Mouse (Mus musculus) megakaryocyte, embryonic 14.5 days (primary cell): Measurements from ENCODE around the gene Tnni3. TPM values are rescaled to one million over a fixed set of nuclear protein-coding genes. Genes with fewer than 3 reads are reported as not detected.
A peak's percentile ranks its signal among the peaks of the same experiment; 100 is the strongest.

Experiments used
- H3K27me3 ChIP-seq: replicated peaks from 2 replicates; pipeline ENCODE3; 2012; ENCODE audit warnings: inconsistent platforms
- H3K36me3 ChIP-seq: replicated peaks from 2 replicates; pipeline ENCODE3; 2012; ENCODE audit warnings: low read length, inconsistent platforms, mixed read lengths
- H3K4me1 ChIP-seq: 2 replicates; pipeline ENCODE4 v1.6.1; 2012; ENCODE audit warnings: inconsistent platforms
- H3K4me3 ChIP-seq: replicated peaks from 2 replicates; pipeline ENCODE3; 2012; ENCODE audit warnings: moderate library complexity, mild to moderate bottlenecking, inconsistent platforms
- H3K9me3 ChIP-seq: 2 replicates; pipeline ENCODE4 v1.6.1; 2012; ENCODE audit warnings: inconsistent platforms
- FLI1 ChIP-seq: IDR thresholded peaks from 2 replicates; pipeline ENCODE4 v1.6.1; 2012; ENCODE audit warnings: low read length, inconsistent platforms, mixed read lengths
- GATA1 ChIP-seq: IDR thresholded peaks from 3 replicates; pipeline ENCODE4 v1.6.1; 2012; ENCODE audit warnings: mixed read lengths, low read length, inconsistent platforms, borderline replicate concordance
- polyA plus RNA-seq: library from polyadenylated mRNA; stranded (reverse); fragments of >175 nt; gene quantifications from 2 replicates; pipeline ENCODE4 v1.2.3, GENCODE M21; 2012; ENCODE audit warnings: low replicate concordance; ENCODE audit not compliant: insufficient read depth

Gene Tnni3
- polyA plus RNA-seq, 1 experiment, result 3.9 TPM

DNA sequence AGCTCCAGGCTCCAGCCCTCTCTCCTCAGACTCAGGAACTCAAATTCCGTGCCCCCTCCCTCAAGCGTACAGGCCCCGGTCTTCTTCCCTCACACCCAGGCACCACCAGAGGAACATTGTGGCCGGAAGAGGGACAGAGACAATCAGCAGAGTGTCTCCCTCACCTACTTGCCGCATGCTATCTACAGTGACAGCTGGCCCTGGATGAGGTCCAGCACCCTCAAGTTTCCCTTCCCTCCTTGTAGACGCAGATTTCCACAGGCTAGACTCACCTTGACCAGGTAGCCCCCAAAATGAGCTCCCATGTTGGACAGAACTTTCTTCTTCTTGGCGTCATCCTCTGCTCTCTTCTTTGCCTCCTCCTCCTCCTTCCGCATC lies 15.3 kb downstream of the Tnni3 start:
- no peaks in the 10 kb centered on the region for H3K9me3 ChIP-seq
- peak overlapping the region; percentile 73 for H3K4me3 ChIP-seq
- peaks cover 80% of the 10 kb centered on the region for H3K4me1 ChIP-seq
- H3K27me3 ChIP-seq, result no peaks in the 10 kb centered on the region
- peaks cover 2% of the 10 kb centered on the region for H3K36me3 ChIP-seq
- TF ChIP-seq GATA1 (no peak), FLI1 (no peak)

DNA sequence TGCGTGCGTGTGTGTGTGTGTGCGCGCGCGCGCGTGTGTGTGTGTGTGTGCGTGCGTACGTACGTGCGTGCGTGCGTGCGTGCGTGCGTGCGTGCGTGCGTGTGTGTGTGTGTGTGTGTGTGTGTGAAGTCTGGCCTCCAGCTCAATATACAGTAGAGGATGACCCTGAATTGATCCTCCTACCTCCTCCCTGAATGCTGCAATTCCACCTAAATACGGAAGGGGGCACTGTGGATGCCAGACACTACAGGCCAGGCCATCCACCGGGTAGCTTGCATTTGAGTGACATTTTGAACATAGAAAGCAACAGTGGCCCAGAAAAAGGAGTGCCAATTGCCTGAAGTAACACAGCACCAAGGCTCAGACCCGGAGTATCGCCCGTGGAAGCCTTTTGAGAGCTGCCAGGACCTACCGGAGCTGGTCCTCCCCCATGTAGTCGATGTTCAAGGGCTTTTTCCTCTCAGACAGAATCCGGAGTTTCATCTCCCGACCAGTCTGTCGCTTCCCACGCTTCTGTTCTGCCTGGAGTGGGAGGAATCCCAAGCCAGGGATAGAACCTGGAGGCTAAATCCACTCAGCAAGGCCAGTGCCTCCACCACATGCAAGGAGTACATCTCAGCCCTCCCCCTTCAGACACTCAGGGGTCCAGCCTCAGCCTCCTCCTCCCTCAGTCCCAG lies 15.8 kb downstream of the Tnni3 start:
- no peak for TF ChIP-seq GATA1
- TF ChIP-seq FLI1, result no peak
- Histone ChIP-seq H3K36me3 (peaks cover 2% of the 10 kb centered on the region), H3K27me3 (no peaks in the 10 kb centered on the region), H3K4me1 (peaks cover 80% of the 10 kb centered on the region), H3K9me3 (no peaks in the 10 kb centered on the region), H3K4me3 (peak overlapping the region; percentile 73)

DNA sequence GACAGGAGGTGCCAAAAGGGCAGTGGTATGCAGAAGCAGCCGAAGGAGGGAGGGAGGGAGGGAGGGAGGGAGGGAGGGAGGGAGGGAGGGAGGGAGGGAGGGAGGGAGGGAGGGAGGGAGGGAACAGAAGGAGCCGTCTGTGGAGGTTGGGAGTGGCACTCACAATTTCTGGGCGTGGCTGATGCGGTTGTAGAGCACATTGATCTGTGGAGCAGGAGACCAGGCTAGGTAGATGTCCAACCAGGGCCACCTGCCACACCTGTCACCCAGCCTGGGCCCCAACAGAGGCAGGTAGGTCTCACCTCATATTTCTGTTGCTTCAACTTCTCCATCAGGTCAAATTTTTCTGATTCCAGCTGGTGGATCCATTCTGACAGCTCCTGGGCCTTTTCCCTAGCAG lies 16.8 kb downstream of the Tnni3 start:
- H3K4me3 ChIP-seq, result peak overlapping the region; percentile 1
- H3K9me3 ChIP-seq, result no peaks in the 10 kb centered on the region
- H3K27me3 ChIP-seq, result no peaks in the 10 kb centered on the region
- peaks cover 83% of the 10 kb centered on the region for H3K4me1 ChIP-seq
- peaks cover 2% of the 10 kb centered on the region for H3K36me3 ChIP-seq
- TF ChIP-seq FLI1, result no peak
- TF ChIP-seq GATA1, result no peak

DNA sequence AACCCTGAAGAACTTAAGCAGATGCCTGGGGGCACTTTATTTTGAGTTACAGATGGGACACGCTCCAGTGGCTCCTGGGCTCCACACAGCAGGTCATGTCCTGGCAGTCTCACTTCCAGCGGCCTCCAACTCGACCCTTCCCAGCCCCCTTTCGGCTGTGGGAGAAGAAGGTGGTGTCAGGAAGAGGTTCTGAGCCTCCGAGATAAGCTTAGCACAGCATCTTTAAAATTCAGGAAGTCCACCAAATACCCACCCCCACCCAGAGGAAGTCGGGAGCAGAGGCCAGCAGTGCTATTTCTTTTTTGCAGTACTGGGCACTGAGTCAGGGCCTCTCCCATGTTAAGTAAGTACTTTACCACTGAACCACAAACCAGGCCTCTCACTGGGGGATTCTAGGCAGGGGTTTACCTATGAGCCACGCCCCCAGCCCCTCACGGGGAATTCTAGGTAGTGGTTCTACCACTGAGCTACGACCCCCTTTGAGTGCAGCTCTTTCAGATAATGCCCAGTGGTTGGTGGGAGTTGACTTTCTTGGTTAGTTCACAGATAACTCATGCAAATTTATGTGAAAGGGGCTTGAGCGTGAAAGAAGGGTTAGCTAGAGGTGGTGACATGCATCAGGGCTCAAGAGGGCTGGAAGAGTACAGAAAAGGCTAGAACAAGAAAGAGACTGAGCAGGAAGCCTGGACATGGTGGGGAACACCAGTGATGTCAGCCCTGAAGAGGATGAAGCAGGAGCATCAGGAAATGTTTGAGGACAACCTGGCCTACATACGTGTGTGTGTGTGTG lies 19.2 kb downstream of the Tnni3 start:
- TF ChIP-seq FLI1 (no peak), GATA1 (no peak)
- Histone ChIP-seq H3K9me3 (no peaks in the 10 kb centered on the region), H3K4me3 (peak overlapping the region; percentile 83), H3K27me3 (no peaks in the 10 kb centered on the region), H3K36me3 (peaks cover 3% of the 10 kb centered on the region), H3K4me1 (peaks cover 79% of the 10 kb centered on the region)

DNA sequence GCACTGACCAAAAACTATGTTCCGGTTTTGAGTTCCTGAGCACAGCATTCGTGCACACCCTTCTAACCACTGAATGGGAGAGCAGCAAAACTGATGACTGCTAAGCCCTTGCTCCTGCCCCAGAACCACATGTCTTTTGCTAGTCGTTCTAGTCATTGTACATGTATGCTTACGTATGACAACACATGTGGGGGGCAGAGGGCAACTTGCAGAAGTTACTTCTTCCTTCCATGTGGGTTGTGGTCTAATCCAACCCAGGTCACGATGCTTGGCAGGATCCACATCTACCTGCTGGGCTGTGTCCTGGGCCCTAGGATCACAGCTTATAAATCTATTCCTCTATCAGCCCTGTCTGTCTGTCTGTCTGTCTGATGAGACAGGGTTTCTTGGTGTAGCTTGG lies 20.2 kb downstream of the Tnni3 start:
- Histone ChIP-seq H3K36me3 (peaks cover 13% of the 10 kb centered on the region), H3K27me3 (no peaks in the 10 kb centered on the region), H3K9me3 (no peaks in the 10 kb centered on the region), H3K4me1 (peaks cover 79% of the 10 kb centered on the region), H3K4me3 (peak overlapping the region; percentile 83)
- no peak for TF ChIP-seq FLI1

DNA sequence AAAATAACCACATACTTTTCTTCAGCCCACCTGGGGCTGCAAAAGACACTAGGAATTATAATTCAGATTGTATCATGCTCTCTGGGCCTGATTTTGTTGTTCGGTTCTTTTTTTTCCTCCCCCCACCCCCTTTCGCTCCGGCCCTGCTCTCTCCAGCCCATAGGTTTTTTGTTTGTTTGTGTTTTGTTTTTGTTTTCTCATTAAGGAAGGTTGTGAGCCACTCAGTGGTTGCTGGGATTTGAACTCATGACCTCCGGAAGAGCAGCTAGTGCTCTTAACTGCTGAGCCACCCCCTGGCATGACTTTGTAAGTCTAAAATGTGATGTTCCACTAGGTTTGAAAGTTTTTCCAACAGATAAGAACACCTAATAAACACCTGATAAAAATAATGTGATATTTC lies 20.9 kb downstream of the Tnni3 start:
- Histone ChIP-seq H3K4me1 (peaks cover 79% of the 10 kb centered on the region), H3K9me3 (no peaks in the 10 kb centered on the region), H3K36me3 (peaks cover 21% of the 10 kb centered on the region), H3K4me3 (no peak overlapping the region), H3K27me3 (no peaks in the 10 kb centered on the region)
- TF ChIP-seq FLI1 (no peak), GATA1 (no peak)

DNA sequence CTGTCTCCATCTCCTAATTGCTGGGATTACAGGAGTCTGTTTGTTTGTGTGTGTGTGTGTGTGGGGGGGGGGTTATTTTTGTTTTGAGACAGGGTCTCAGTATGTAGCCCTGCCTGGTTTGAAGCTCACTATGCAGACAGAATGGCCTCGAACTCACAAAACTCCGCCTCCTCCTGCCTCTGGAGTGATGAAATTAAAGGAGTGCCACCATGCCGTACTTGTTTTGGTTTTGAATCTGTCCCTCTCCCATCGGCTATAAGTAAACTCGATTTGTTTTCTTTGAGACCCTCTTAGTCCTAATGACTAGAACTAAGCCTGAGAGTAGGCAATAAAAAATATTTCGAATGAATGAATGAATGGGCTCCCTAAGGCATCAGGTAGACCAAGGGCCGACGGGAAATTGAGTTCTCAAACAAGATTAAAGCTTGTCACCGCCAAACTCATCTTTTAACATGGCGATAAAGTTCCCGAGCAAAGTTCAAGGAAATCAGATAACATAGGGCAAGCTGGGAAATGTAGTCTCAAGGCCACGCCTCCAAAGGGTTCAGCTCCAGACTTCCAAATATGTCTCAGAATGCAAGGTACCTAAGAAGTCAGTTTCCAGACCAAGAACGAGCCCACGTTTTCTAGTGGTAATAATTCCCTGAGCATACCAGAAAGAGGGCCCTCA lies 21.5 kb downstream of the Tnni3 start:
- peaks cover 82% of the 10 kb centered on the region for H3K4me1 ChIP-seq

DNA sequence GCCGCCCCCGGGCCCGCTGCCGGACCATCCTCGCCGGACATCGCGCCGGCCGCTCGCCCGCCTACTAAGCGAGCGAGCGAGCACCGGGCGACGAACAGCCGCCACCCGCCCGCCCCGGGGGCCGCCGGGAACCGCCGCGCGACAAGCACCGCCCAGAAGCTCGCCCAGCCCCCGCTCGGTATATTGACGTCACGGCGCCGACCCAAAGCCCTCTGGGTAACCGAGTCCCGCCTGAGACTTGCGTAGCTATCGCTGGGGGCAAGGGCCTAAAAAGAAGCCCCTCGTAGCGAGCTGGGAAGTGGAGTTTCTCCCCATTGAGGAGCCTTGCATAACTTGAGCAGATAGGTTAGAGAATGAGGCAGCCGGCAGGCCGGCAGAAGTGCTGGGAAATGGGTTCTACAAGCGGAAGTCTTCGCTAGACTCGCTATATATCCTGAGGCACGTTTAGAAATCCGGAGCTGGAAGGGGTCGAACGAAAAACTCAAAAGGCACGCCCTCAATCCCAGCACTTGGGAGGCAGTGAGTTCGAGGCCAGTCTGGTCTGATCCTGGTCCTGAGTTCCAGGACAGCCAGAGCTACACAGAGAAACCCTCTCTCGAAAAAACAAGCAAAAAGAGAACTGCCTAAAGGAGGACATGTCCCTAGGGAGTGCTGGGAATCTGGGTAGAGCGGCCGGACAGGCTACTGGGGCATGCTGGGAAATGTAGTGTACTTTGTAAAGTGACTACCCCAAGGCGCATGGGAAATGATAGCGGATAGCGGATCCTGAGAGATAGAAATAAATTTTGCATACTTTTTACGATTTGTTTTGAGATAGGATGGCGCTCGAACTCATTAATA lies 22.3 kb downstream of the Tnni3 start, which contains the start of gene Ppp1r12c:
Gene Ppp1r12c (minus strand): TSS at position 123 of the 840 bp plus-strand sequence.
- H3K4me1 ChIP-seq, result peaks cover 83% of the 10 kb centered on the region
- H3K4me3 ChIP-seq, result peak within 1 kb of the TSS; percentile 100
- H3K27me3 ChIP-seq, result no peaks in the 10 kb centered on the region
- TF ChIP-seq GATA1 (no peak), FLI1 (no peak)
- peaks cover 34% of the 10 kb centered on the region for H3K36me3 ChIP-seq
- no peaks in the 10 kb centered on the region for H3K9me3 ChIP-seq

More for the DNA sequence above, 21.5 kb downstream of the Tnni3 start:
- no peaks in the 10 kb centered on the region for H3K27me3 ChIP-seq
- H3K36me3 ChIP-seq, result peaks cover 26% of the 10 kb centered on the region
- peak overlapping the region; percentile 100 for H3K4me3 ChIP-seq
- TF ChIP-seq GATA1 (no peak), FLI1 (no peak)
- H3K9me3 ChIP-seq, result no peaks in the 10 kb centered on the region

DNA sequence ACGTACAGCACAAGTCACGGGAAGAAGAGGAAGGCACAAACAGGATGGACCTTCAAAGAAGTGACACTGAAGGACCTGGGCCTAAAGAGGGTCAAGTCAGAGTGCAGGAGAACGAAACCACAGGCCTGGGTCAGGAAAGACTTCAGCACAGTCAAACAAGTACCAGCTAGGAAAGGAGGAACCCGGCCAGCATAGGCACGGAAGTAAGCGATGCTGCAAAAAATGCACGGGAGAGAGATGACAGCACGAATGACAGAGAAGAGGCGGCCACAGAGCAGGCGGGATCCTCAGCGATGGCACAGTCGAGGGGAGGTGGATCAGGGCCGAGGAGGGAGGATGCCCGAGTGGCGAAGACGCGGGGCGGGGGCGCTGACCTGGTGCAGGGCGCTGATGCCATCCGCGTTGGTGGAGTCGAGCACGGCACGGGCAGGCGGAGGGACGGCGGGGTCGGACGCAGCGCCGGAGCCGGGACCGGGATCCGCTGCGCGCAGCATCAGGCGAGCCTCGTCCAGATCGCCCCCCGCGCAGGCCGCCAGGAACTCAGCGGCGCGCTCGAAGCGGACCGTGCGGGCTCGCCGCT lies 23.0 kb downstream of the Tnni3 start:
- Histone ChIP-seq H3K9me3 (no peaks in the 10 kb centered on the region), H3K27me3 (no peaks in the 10 kb centered on the region), H3K4me3 (peak overlapping the region; percentile 100), H3K4me1 (peaks cover 84% of the 10 kb centered on the region), H3K36me3 (peaks cover 42% of the 10 kb centered on the region)
- TF ChIP-seq FLI1 (no peak), GATA1 (no peak)
